Mouse (Mus musculus): ENCODE results near the gene Slc19a1. TPM values are rescaled to one million over a fixed set of nuclear protein-coding genes. Genes with fewer than 3 reads are reported as not detected.

The Slc19a1 gene
- polyA plus RNA-seq, 1 experiment from 2014 or later, result 33.3 TPM

GRCm38 (mm10) chr10:77038579-77039174 lies 6.6 kb downstream of the Slc19a1 start:
- peaks cover 47% of the 10 kb centered on the region for H3K36me3 ChIP-seq
- H3K4me1 ChIP-seq, result peaks cover 18% of the 10 kb centered on the region
- H3K4me2 ChIP-seq (replicated peaks), result no peak overlapping the region
- no peak overlapping the region for H3K4me3 ChIP-seq
- H3K27ac ChIP-seq, result no peak overlapping the region
- 89% methylated on average over 8 of the region's 8 CpGs for WGBS
- H3K9me3 ChIP-seq, result no peaks in the 10 kb centered on the region
- H3K9ac ChIP-seq, result no peak overlapping the region
- ATAC-seq (ENCODE audit: low FRiP score, low read depth), result no peak
- H3K27me3 ChIP-seq (replicated peaks), result no peaks in the 10 kb centered on the region

GRCm38 (mm10) chr10:77048196-77048595 lies 16.2 kb downstream of the Slc19a1 start:
- Histone ChIP-seq H3K27ac (no peak overlapping the region), H3K27me3 (replicated peaks) (no peaks in the 10 kb centered on the region), H3K4me2 (replicated peaks) (no peak overlapping the region), H3K4me3 (no peak overlapping the region), H3K9ac (no peak overlapping the region), H3K36me3 (peaks cover 65% of the 10 kb centered on the region), H3K4me1 (no peaks in the 10 kb centered on the region), H3K9me3 (no peaks in the 10 kb centered on the region)
- WGBS, result 81% methylated on average over 4 of the region's 4 CpGs
- ATAC-seq (ENCODE audit: low FRiP score, low read depth), result no peak

GRCm38 (mm10) chr10:77048606-77049005 lies 16.6 kb downstream of the Slc19a1 start:
- Histone ChIP-seq H3K27me3 (replicated peaks) (no peaks in the 10 kb centered on the region), H3K27ac (no peak overlapping the region), H3K9me3 (no peaks in the 10 kb centered on the region), H3K9ac (no peak overlapping the region), H3K4me2 (replicated peaks) (no peak overlapping the region), H3K36me3 (peaks cover 65% of the 10 kb centered on the region), H3K4me1 (no peaks in the 10 kb centered on the region), H3K4me3 (no peak overlapping the region)
- 94% methylated on average over 3 of the region's 3 CpGs for WGBS
- no peak for ATAC-seq (ENCODE audit: low FRiP score, low read depth)

GRCm38 (mm10) chr10:77056768-77057167 lies 24.7 kb downstream of the Slc19a1 start:
- Histone ChIP-seq H3K27ac (no peak overlapping the region), H3K36me3 (peaks cover 14% of the 10 kb centered on the region), H3K9me3 (no peaks in the 10 kb centered on the region), H3K27me3 (replicated peaks) (no peaks in the 10 kb centered on the region), H3K4me3 (no peak overlapping the region), H3K4me1 (no peaks in the 10 kb centered on the region), H3K9ac (no peak overlapping the region), H3K4me2 (replicated peaks) (no peak overlapping the region)
- no peak for ATAC-seq (ENCODE audit: low FRiP score, low read depth)
- 77% methylated on average over 10 of the region's 10 CpGs for WGBS

- Histone ChIP-seq H3K9me3 (no peaks in the 10 kb centered on the region), H3K9ac (no peak overlapping the region), H3K36me3 (peaks cover 16% of the 10 kb centered on the region; the same call in 1 of the 2 replicates), H3K4me1 (0 out of 2 replicates have a peak, but pooled peaks cover 2% of the 10 kb centered on the region), H3K4me2 (replicated peaks) (no peak overlapping the region), H3K27ac (no peak overlapping the region), H3K27me3 (replicated peaks) (no peaks in the 10 kb centered on the region), H3K4me3 (no peak overlapping the region)
- WGBS, result 72% methylated on average over 3 of the region's 3 CpGs
- no peak for ATAC-seq (ENCODE audit: low FRiP score, low read depth)
These were observed 29.4 kb downstream of the Slc19a1 start for GRCm38 (mm10) chr10:77061426-77061825.

GRCm38 (mm10) chr10:77062393-77063010 lies 30.5 kb downstream of the Slc19a1 start:
- no peaks in the 10 kb centered on the region for H3K27me3 ChIP-seq (replicated peaks)
- 0 out of 2 replicates have a peak, but pooled peaks cover 2% of the 10 kb centered on the region for H3K4me1 ChIP-seq
- H3K4me3 ChIP-seq, result no peak overlapping the region
- H3K4me2 ChIP-seq (replicated peaks), result no peak overlapping the region
- WGBS, result 88% methylated on average over 11 of the region's 11 CpGs
- H3K36me3 ChIP-seq, result peaks cover 25% of the 10 kb centered on the region
- no peak overlapping the region for H3K9ac ChIP-seq
- no peaks in the 10 kb centered on the region for H3K9me3 ChIP-seq
- no peak overlapping the region for H3K27ac ChIP-seq
- ATAC-seq (ENCODE audit: low FRiP score, low read depth), result no peak

- Histone ChIP-seq H3K27ac (no peak overlapping the region), H3K9ac (no peak overlapping the region), H3K36me3 (peaks cover 25% of the 10 kb centered on the region), H3K9me3 (no peaks in the 10 kb centered on the region), H3K4me2 (replicated peaks) (no peak overlapping the region), H3K27me3 (replicated peaks) (no peaks in the 10 kb centered on the region), H3K4me3 (no peak overlapping the region), H3K4me1 (0 out of 2 replicates have a peak, but pooled peaks cover 2% of the 10 kb centered on the region)
- ATAC-seq (ENCODE audit: low FRiP score, low read depth), result no peak
- 90% methylated on average over 3 of the region's 3 CpGs for WGBS
These were observed 32.2 kb downstream of the Slc19a1 start for GRCm38 (mm10) chr10:77064239-77064638.

- ATAC-seq (ENCODE audit: low FRiP score, low read depth), result no peak
- Histone ChIP-seq H3K9ac (no peak overlapping the region), H3K4me1 (0 out of 2 replicates have a peak, but pooled peaks cover 2% of the 10 kb centered on the region), H3K4me3 (no peak overlapping the region), H3K27ac (no peak overlapping the region), H3K9me3 (no peaks in the 10 kb centered on the region), H3K27me3 (replicated peaks) (no peaks in the 10 kb centered on the region), H3K36me3 (peaks cover 25% of the 10 kb centered on the region), H3K4me2 (replicated peaks) (no peak overlapping the region)
These were observed 32.6 kb downstream of the Slc19a1 start for GRCm38 (mm10) chr10:77064659-77065058.

- no peak overlapping the region for H3K9ac ChIP-seq
- H3K4me3 ChIP-seq, result no peak overlapping the region
- no peak overlapping the region for H3K27ac ChIP-seq
- no peaks in the 10 kb centered on the region for H3K9me3 ChIP-seq
- H3K36me3 ChIP-seq, result peaks cover 25% of the 10 kb centered on the region
- 97% methylated on average over 7 of the region's 7 CpGs for WGBS
- H3K27me3 ChIP-seq (replicated peaks), result no peaks in the 10 kb centered on the region
- no peak overlapping the region for H3K4me2 ChIP-seq (replicated peaks)
- no peak for ATAC-seq (ENCODE audit: low FRiP score, low read depth)
- no peaks in the 10 kb centered on the region for H3K4me1 ChIP-seq
These were observed 36.4 kb downstream of the Slc19a1 start for GRCm38 (mm10) chr10:77068469-77068868.

GRCm38 (mm10) chr10:77070072-77070471 lies 38.0 kb downstream of the Slc19a1 start:
- H3K4me2 ChIP-seq (replicated peaks), result no peak overlapping the region
- no peak for ATAC-seq (ENCODE audit: low FRiP score, low read depth)

GRCm38 (mm10) chr10:77074276-77074974 lies 42.4 kb downstream of the Slc19a1 start:
- ATAC-seq (ENCODE audit: low FRiP score, low read depth), result no peak
- Histone ChIP-seq H3K27ac (no peak overlapping the region), H3K36me3 (peaks cover 19% of the 10 kb centered on the region), H3K9ac (no peak overlapping the region), H3K4me2 (replicated peaks) (no peak overlapping the region), H3K9me3 (no peaks in the 10 kb centered on the region), H3K27me3 (replicated peaks) (no peaks in the 10 kb centered on the region), H3K4me1 (no peaks in the 10 kb centered on the region), H3K4me3 (no peak overlapping the region)
- 89% methylated on average over 4 of the region's 4 CpGs for WGBS

More at GRCm38 (mm10) chr10:77070072-77070471, 38.0 kb downstream of the Slc19a1 start:
- Histone ChIP-seq H3K27ac (no peak overlapping the region), H3K36me3 (peaks cover 18% of the 10 kb centered on the region), H3K27me3 (replicated peaks) (no peaks in the 10 kb centered on the region), H3K4me1 (no peaks in the 10 kb centered on the region), H3K9me3 (no peaks in the 10 kb centered on the region), H3K4me3 (no peak overlapping the region), H3K9ac (no peak overlapping the region)
- WGBS, result 67% methylated on average over 4 of the region's 4 CpGs

- Histone ChIP-seq H3K4me2 (replicated peaks) (no peak overlapping the region), H3K27ac (no peak overlapping the region), H3K4me1 (no peaks in the 10 kb centered on the region), H3K36me3 (peaks cover 19% of the 10 kb centered on the region), H3K9me3 (no peaks in the 10 kb centered on the region), H3K4me3 (no peak overlapping the region), H3K9ac (no peak overlapping the region), H3K27me3 (replicated peaks) (no peaks in the 10 kb centered on the region)
- no peak for ATAC-seq (ENCODE audit: low FRiP score, low read depth)
- WGBS, result 96% methylated on average over 4 of the region's 4 CpGs
These were observed 46.4 kb downstream of the Slc19a1 start for GRCm38 (mm10) chr10:77078456-77078855.
